In genomic region chr12:33966490-33967415, GRCm38 (mm10) we compare ENCODE assay signal across 8 mouse cellular contexts. TPM values are rescaled to one million over a fixed set of nuclear protein-coding genes. Genes with fewer than 3 reads are reported as not detected.
DNase-seq lines count a peak whose midpoint lies in the region; ATAC-seq lines count a peak whose summit lies in the region.
"Had no signal": no experiment of that assay in that cellular context is flagged by ENCODE, and none has a peak within 500 bp of the region (broad histone marks: within the 10 kb centered on the region; RNA-seq: fewer than 3 reads in every experiment).

No protein-coding gene starts in this region.

- ATAC-seq in forebrain, embryonic 12.5 days (ENCODE audit: low FRiP score) = peak; percentile 31; the same call in 1 of the 2 replicates
- ATAC-seq in intestine, embryonic 15.5 days = peak; percentile 39; the same call in 1 of the 2 replicates
- ATAC-seq in stomach, embryonic 14.5 days (ENCODE audit: insufficient number of reproducible peaks, insufficient read depth, low FRiP score, low read depth) = no peak
- no peak for ATAC-seq in megakaryocyte progenitor cell, adult 5-6 weeks (replicated peaks; ENCODE audit: poor library complexity)

- peaks cover 28% of the 10 kb centered on the region for H3K4me1 ChIP-seq in forebrain, embryonic 12.5 days
- H3K4me1 ChIP-seq in intestine, embryonic 15.5 days (replicated peaks) = peaks cover 10% of the 10 kb centered on the region; the same call in 1 of the 2 replicates
- H3K4me1 ChIP-seq in stomach, embryonic 14.5 days (ENCODE audit: control insufficient read depth, insufficient read depth, low read length) = peaks cover 16% of the 10 kb centered on the region

- peak overlapping the region; percentile 15 for H3K4me3 ChIP-seq in forebrain, embryonic 12.5 days (replicated peaks)
- H3K4me3 ChIP-seq in intestine, embryonic 15.5 days (replicated peaks) = peak overlapping the region; percentile 15; the same call in 1 of the 2 replicates
- H3K4me3 ChIP-seq in stomach, embryonic 14.5 days (ENCODE audit: low read depth, low read length) = peak overlapping the region; percentile 16

- no peaks in the 10 kb centered on the region for H3K9me3 ChIP-seq in forebrain, embryonic 12.5 days
- no peaks in the 10 kb centered on the region for H3K9me3 ChIP-seq in intestine, embryonic 15.5 days
- H3K9me3 ChIP-seq in stomach, embryonic 14.5 days (ENCODE audit: control insufficient read depth, low read depth, low read length) = no peaks in the 10 kb centered on the region

- H3K9ac ChIP-seq in forebrain, embryonic 12.5 days = no peak overlapping the region
- no peak overlapping the region for H3K9ac ChIP-seq in intestine, embryonic 15.5 days
- no peak overlapping the region for H3K9ac ChIP-seq in stomach, embryonic 14.5 days (replicated peaks; ENCODE audit: low read depth, low read length)

- no peak overlapping the region for H3K27ac ChIP-seq in forebrain, embryonic 12.5 days
- H3K27ac ChIP-seq in intestine, embryonic 15.5 days = no peak overlapping the region
- no peak overlapping the region for H3K27ac ChIP-seq in stomach, embryonic 14.5 days (ENCODE audit: low read length)

- WGBS in forebrain, embryonic 12.5 days = 1% methylated on average over 35 of the region's 35 CpGs
- WGBS in intestine, embryonic 15.5 days = 1% methylated on average over 35 of the region's 35 CpGs
- 2% methylated on average over 35 of the region's 35 CpGs for WGBS in stomach, embryonic 14.5 days

- peak overlapping the region; percentile 30 for H3K4me2 ChIP-seq in forebrain, embryonic 12.5 days
- H3K4me2 ChIP-seq in intestine, embryonic 15.5 days (replicated peaks) = peak overlapping the region; percentile 51
- peak overlapping the region; percentile 37 for H3K4me2 ChIP-seq in stomach, embryonic 14.5 days (replicated peaks; ENCODE audit: low read depth, low read length)

- H3K27me3 ChIP-seq in forebrain, embryonic 12.5 days = peaks cover 91% of the 10 kb centered on the region
- peaks cover 65% of the 10 kb centered on the region for H3K27me3 ChIP-seq in intestine, embryonic 15.5 days (replicated peaks)
- H3K27me3 ChIP-seq in stomach, embryonic 14.5 days (ENCODE audit: control insufficient read depth, insufficient read depth, low read length) = peaks cover 59% of the 10 kb centered on the region

- peak; percentile 48 for DNase-seq in right cerebral cortex, postnatal 4 days
- DNase-seq in right cerebral cortex, postnatal 10 days (ENCODE audit: low spot score in 2 of 2) = no peak
- no peak for DNase-seq in layer of hippocampus, adult 11-12 months (ENCODE audit: low spot score)

- H3K36me3 ChIP-seq in forebrain, embryonic 12.5 days (replicated peaks) = no peaks in the 10 kb centered on the region
- no peaks in the 10 kb centered on the region for H3K36me3 ChIP-seq in intestine, embryonic 15.5 days
- no peaks in the 10 kb centered on the region for H3K36me3 ChIP-seq in stomach, embryonic 14.5 days (ENCODE audit: control insufficient read depth, insufficient read depth, low read length)

RNA-seq across cellular contexts. Expression of gene Twist1, which starts 9.3 kb away (rescaled TPM):
- 7.6 and 11.4 TPM in 2 replicates for polyA plus RNA-seq in forebrain, embryonic 12.5 days (2016; fragmentation: Nextera tagmentation; extraction: Ambion mirVana)
- polyA plus RNA-seq in intestine, embryonic 15.5 days (2015; fragmentation: Nextera tagmentation; extraction: Ambion mirVana) = 2.2 and 2.9 TPM in 2 replicates
- polyA plus RNA-seq in stomach, embryonic 14.5 days (2014; fragmentation: Nextera tagmentation; extraction: Ambion mirVana) = 7.5 and 8.2 TPM in 2 replicates
- not detected in 2 replicates for total RNA-seq in megakaryocyte progenitor cell, adult 5-6 weeks (2015)
- not detected in 2 replicates for total RNA-seq in megakaryocyte progenitor cell, adult 5-6 weeks (2017)

RNA-seq across cellular contexts. Expression of gene Ferd3l, which starts 38.5 kb away (rescaled TPM):
- polyA plus RNA-seq in forebrain, embryonic 12.5 days (2016; fragmentation: Nextera tagmentation; extraction: Ambion mirVana) = 0.51 TPM in 1 of 2 replicates, not detected in the other
- not detected in 2 replicates for polyA plus RNA-seq in intestine, embryonic 15.5 days (2015; fragmentation: Nextera tagmentation; extraction: Ambion mirVana)
- not detected in 2 replicates for polyA plus RNA-seq in stomach, embryonic 14.5 days (2014; fragmentation: Nextera tagmentation; extraction: Ambion mirVana)
- not detected in 2 replicates for total RNA-seq in megakaryocyte progenitor cell, adult 5-6 weeks (2015)
- not detected in 2 replicates for total RNA-seq in megakaryocyte progenitor cell, adult 5-6 weeks (2017)
- polyA plus RNA-seq: liver, embryonic 16.5 days had no signal

Comparison
In these comparisons a context has a peak if more than half of its experiments do, and no peak if none do; other contexts are left out.
1. ATAC-seq: peak in forebrain, embryonic 12.5 days (single experiment) and intestine, embryonic 15.5 days (single experiment); none in stomach, embryonic 14.5 days (single experiment) and megakaryocyte progenitor cell, adult 5-6 weeks (single experiment).
2. Peak in every context shown above with its lines, with median percentiles within 50 percentile points of each other: H3K4me2 ChIP-seq and H3K4me3 ChIP-seq.